Mouse (Mus musculus) midbrain, postnatal 0 days (tissue): Measurements from ENCODE around the gene Itga1. TPM values are rescaled to one million over a fixed set of nuclear protein-coding genes. Genes with fewer than 3 reads are reported as not detected.

ENCODE experiments used
- ATAC-seq: fragments of 200-750 bp; cut with Nextera tagmentation; 2 replicates; pipeline ENCODE4 v1.8.0; 2017; ENCODE audit warnings: moderate number of reproducible peaks, mild to moderate bottlenecking, moderate TSS enrichment, moderate library complexity; ENCODE audit not compliant: low FRiP score
- DNase-seq: peaks from one replicate; pipeline ENCODE4 v3.0.0-alpha.2; 2015; ENCODE audit warnings: low spot score
- H3K27ac ChIP-seq: fragments of 300-500 bp; sonication (generic); 2 replicates; pipeline ENCODE4 v1.5.1; 2014; ENCODE audit warnings: low read depth, mild to moderate bottlenecking, low read length, mixed read lengths
- H3K27me3 ChIP-seq: fragments of 300-500 bp; sonication (generic); 2 replicates; pipeline ENCODE4 v1.6.1; 2014; ENCODE audit warnings: low read length, control low read depth, mixed read lengths; ENCODE audit not compliant: insufficient read depth
- H3K36me3 ChIP-seq: fragments of 300-500 bp; sonication (generic); 2 replicates; pipeline ENCODE4 v1.6.1; 2014; ENCODE audit warnings: low read length, control low read depth, mixed read lengths; ENCODE audit not compliant: insufficient read depth
- H3K4me1 ChIP-seq: fragments of 300-500 bp; sonication (generic); 2 replicates; pipeline ENCODE4 v1.6.1; 2014; ENCODE audit warnings: mild to moderate bottlenecking, control low read depth, antibody characterized with exemption, low read length, mixed read lengths; ENCODE audit not compliant: insufficient read depth
- H3K4me2 ChIP-seq: fragments of 300-500 bp; sonication (generic); 2 replicates; pipeline ENCODE4 v1.6.1; 2014; ENCODE audit warnings: low read depth, mild to moderate bottlenecking, low read length, mixed read lengths; ENCODE audit not compliant: poor library complexity, severe bottlenecking
- H3K4me3 ChIP-seq: fragments of 300-500 bp; sonication (generic); 2 replicates; pipeline ENCODE4 v1.5.1; 2014; ENCODE audit warnings: low read depth, mild to moderate bottlenecking, low read length, moderate library complexity
- H3K9ac ChIP-seq: fragments of 300-500 bp; sonication (generic); replicated peaks from 2 replicates; pipeline ENCODE4 v1.6.1; 2014; ENCODE audit warnings: mild to moderate bottlenecking, low read length, moderate library complexity, mixed read lengths; ENCODE audit not compliant: poor library complexity, severe bottlenecking
- H3K9me3 ChIP-seq: fragments of 300-500 bp; sonication (generic); 2 replicates; pipeline ENCODE4 v1.6.1; 2016; ENCODE audit warnings: low read length, control low read depth
- CTCF ChIP-seq: IDR thresholded peaks from 2 replicates; pipeline ENCODE4 v1.5.1; 2016; ENCODE audit warnings: antibody characterized with exemption, mild to moderate bottlenecking
- WGBS: fragments of 180-500 bp; shearing (Covaris S2); extraction: QIAGEN DNeasy Blood & Tissue Kit; methylation state at CpG from one replicate; pipeline ENCODE4 v1.1.7; 2014; 5-methylcytosine and 5-hydroxymethylcytosine counted together
- polyA plus RNA-seq: library from polyadenylated mRNA; unstranded; fragments of >200 nt; fragmentation: Nextera tagmentation; extraction: Ambion mirVana; gene quantifications from 2 replicates; pipeline ENCODE4 v1.2.1, GENCODE M21; 2015
- total RNA-seq: library from RNA; depleted of rRNA; stranded (reverse); fragments of >200 nt; gene quantifications from 2 replicates; pipeline ENCODE4 v1.2.3, GENCODE M21; 2014

Itga1 gene
- total and polyA plus RNA-seq, 2 experiments from 2014 or later: 3.6 to 8.5 TPM

- no peaks in the 10 kb centered on the region for H3K36me3 ChIP-seq
- no peaks in the 10 kb centered on the region for H3K27me3 ChIP-seq
- no peaks in the 10 kb centered on the region for H3K4me1 ChIP-seq
- H3K4me2 ChIP-seq: no peak overlapping the region
- ATAC-seq: no peak
- no peak overlapping the region for H3K4me3 ChIP-seq
- H3K27ac ChIP-seq: no peak overlapping the region
- no peaks in the 10 kb centered on the region for H3K9me3 ChIP-seq
- DNase-seq: no peak
- 89% methylated on average over 4 of the region's 4 CpGs for whole genome bisulfite sequencing
- no peak for TF ChIP-seq CTCF
- no peak overlapping the region for H3K9ac ChIP-seq
These were observed 23.4 kb upstream of the Itga1 start for GRCm38 (mm10) chr13:115125130-115125529.

GRCm38 (mm10) chr13:115124521-115124920 lies 22.8 kb upstream of the Itga1 start:
- DNase-seq: no peak
- whole genome bisulfite sequencing: 93% methylated on average over 1 of the region's 1 CpGs

GRCm38 (mm10) chr13:115118756-115119155 lies 17.0 kb upstream of the Itga1 start:
- no peak for ATAC-seq
- Histone ChIP-seq H3K4me3 (no peak overlapping the region), H3K4me2 (no peak overlapping the region), H3K27ac (no peak overlapping the region), H3K36me3 (no peaks in the 10 kb centered on the region), H3K9me3 (no peaks in the 10 kb centered on the region), H3K9ac (no peak overlapping the region), H3K4me1 (no peaks in the 10 kb centered on the region), H3K27me3 (no peaks in the 10 kb centered on the region)
- TF ChIP-seq CTCF: no peak
- no peak for DNase-seq
- 62% methylated on average over 5 of the region's 5 CpGs for WGBS

More at GRCm38 (mm10) chr13:115124521-115124920, 22.8 kb upstream of the Itga1 start:
- no peaks in the 10 kb centered on the region for H3K4me1 ChIP-seq
- ATAC-seq: no peak
- no peaks in the 10 kb centered on the region for H3K9me3 ChIP-seq
- no peak overlapping the region for H3K9ac ChIP-seq
- no peaks in the 10 kb centered on the region for H3K27me3 ChIP-seq
- no peak overlapping the region for H3K27ac ChIP-seq
- no peak overlapping the region for H3K4me3 ChIP-seq
- no peaks in the 10 kb centered on the region for H3K36me3 ChIP-seq
- no peak for TF ChIP-seq CTCF
- H3K4me2 ChIP-seq: no peak overlapping the region

- Histone ChIP-seq H3K36me3 (no peaks in the 10 kb centered on the region), H3K4me3 (no peak overlapping the region), H3K4me2 (no peak overlapping the region), H3K27me3 (no peaks in the 10 kb centered on the region), H3K9me3 (no peaks in the 10 kb centered on the region), H3K4me1 (no peaks in the 10 kb centered on the region), H3K27ac (no peak overlapping the region), H3K9ac (no peak overlapping the region)
- ATAC-seq (no peak), DNase-seq (no peak)
- WGBS: 88% methylated on average over 3 of the region's 3 CpGs
- TF ChIP-seq CTCF: no peak
These were observed 16.4 kb upstream of the Itga1 start for GRCm38 (mm10) chr13:115118195-115118594.

GRCm38 (mm10) chr13:115116930-115117621 lies 15.3 kb upstream of the Itga1 start:
- no peaks in the 10 kb centered on the region for H3K27me3 ChIP-seq
- no peak overlapping the region for H3K4me2 ChIP-seq
- H3K36me3 ChIP-seq: no peaks in the 10 kb centered on the region
- H3K27ac ChIP-seq: no peak overlapping the region
- ATAC-seq (no peak), DNase-seq (no peak)
- H3K9me3 ChIP-seq: no peaks in the 10 kb centered on the region
- H3K9ac ChIP-seq: no peak overlapping the region
- no peak for TF ChIP-seq CTCF
- H3K4me1 ChIP-seq: no peaks in the 10 kb centered on the region
- WGBS: 89% methylated on average over 3 of the region's 3 CpGs
- H3K4me3 ChIP-seq: no peak overlapping the region

GRCm38 (mm10) chr13:115109628-115110027 lies 7.9 kb upstream of the Itga1 start:
- H3K27ac ChIP-seq: no peak overlapping the region
- DNase-seq (no peak), ATAC-seq (no peak)
- no peak for TF ChIP-seq CTCF
- H3K4me2 ChIP-seq: no peak overlapping the region
- no peaks in the 10 kb centered on the region for H3K4me1 ChIP-seq
- H3K4me3 ChIP-seq: no peak overlapping the region
- H3K9ac ChIP-seq: no peak overlapping the region
- H3K27me3 ChIP-seq: no peaks in the 10 kb centered on the region
- H3K9me3 ChIP-seq: no peaks in the 10 kb centered on the region
- H3K36me3 ChIP-seq: no peaks in the 10 kb centered on the region
- WGBS: 79% methylated on average over 4 of the region's 4 CpGs
